Mouse (Mus musculus) liver, embryonic 12.5 days (tissue): Measurements from ENCODE around the gene Mkrn2. TPM values are rescaled to one million over a fixed set of nuclear protein-coding genes. Genes with fewer than 3 reads are reported as not detected.

Experiments used
- ATAC-seq: fragments of 200-750 bp; cut with Nextera tagmentation; 2 replicates; pipeline ENCODE4 v1.8.0; 2017; ENCODE audit warnings: moderate number of reproducible peaks, mild to moderate bottlenecking, moderate library complexity
- H3K27ac ChIP-seq: fragments of 300-500 bp; sonication (generic); 2 replicates; pipeline ENCODE4 v1.5.1; 2016; ENCODE audit warnings: mild to moderate bottlenecking
- H3K27me3 ChIP-seq: fragments of 300-500 bp; sonication (generic); replicated peaks from 2 replicates; pipeline ENCODE4 v1.6.1; 2016; ENCODE audit warnings: mild to moderate bottlenecking, moderate library complexity
- H3K36me3 ChIP-seq: fragments of 300-500 bp; sonication (generic); 2 replicates; pipeline ENCODE4 v1.6.1; 2016; ENCODE audit warnings: mild to moderate bottlenecking, moderate library complexity
- H3K4me1 ChIP-seq: fragments of 300-500 bp; sonication (generic); 2 replicates; pipeline ENCODE4 v1.6.1; 2016
- H3K4me2 ChIP-seq: fragments of 300-500 bp; sonication (generic); 2 replicates; pipeline ENCODE4 v1.6.1; 2016; ENCODE audit warnings: mild to moderate bottlenecking, moderate library complexity
- H3K4me3 ChIP-seq: fragments of 300-500 bp; sonication (generic); 2 replicates; pipeline ENCODE4 v1.5.1; 2016; ENCODE audit warnings: mild to moderate bottlenecking, moderate library complexity
- H3K9ac ChIP-seq: fragments of 300-500 bp; sonication (generic); 2 replicates; pipeline ENCODE4 v1.6.1; 2016; ENCODE audit warnings: mild to moderate bottlenecking, moderate library complexity
- H3K9me3 ChIP-seq: fragments of 300-500 bp; sonication (generic); replicated peaks from 2 replicates; pipeline ENCODE4 v1.6.1; 2016; ENCODE audit warnings: mild to moderate bottlenecking, moderate library complexity
- WGBS: fragments of 180-500 bp; shearing (Covaris S2); methylation state at CpG from one replicate; pipeline ENCODE4 v1.1.7; 2016; ENCODE audit not compliant: insufficient replicate concordance; 5-methylcytosine and 5-hydroxymethylcytosine counted together
- polyA plus RNA-seq: library from polyadenylated mRNA; unstranded; fragments of >200 nt; fragmentation: Nextera tagmentation; extraction: Ambion mirVana; gene quantifications from 2 replicates; pipeline ENCODE4 v1.2.1, GENCODE M21; 2016

The Mkrn2 gene
- polyA plus RNA-seq, 1 experiment from 2014 or later = 15.3 TPM

- Histone ChIP-seq H3K9ac (no peak overlapping the region), H3K4me3 (no peak overlapping the region), H3K27ac (no peak overlapping the region), H3K36me3 (peaks cover 13% of the 10 kb centered on the region), H3K9me3 (no peaks in the 10 kb centered on the region), H3K4me2 (no peak overlapping the region), H3K4me1 (0 out of 2 replicates have a peak, but pooled peaks cover 3% of the 10 kb centered on the region), H3K27me3 (no peaks in the 10 kb centered on the region)
- no peak for ATAC-seq
- WGBS = 38% methylated on average over 6 of the region's 6 CpGs
These were observed 18.1 kb upstream of the Mkrn2 start for GRCm38 (mm10) chr6:115583430-115584125.

- peaks cover 7% of the 10 kb centered on the region for H3K36me3 ChIP-seq
- H3K9me3 ChIP-seq = no peaks in the 10 kb centered on the region
- no peak overlapping the region for H3K4me3 ChIP-seq
- no peak for ATAC-seq
- no peak overlapping the region for H3K4me2 ChIP-seq
- no peak overlapping the region for H3K9ac ChIP-seq
- no peak overlapping the region for H3K27ac ChIP-seq
- H3K4me1 ChIP-seq = 0 out of 2 replicates have a peak, but pooled peaks cover 3% of the 10 kb centered on the region
- H3K27me3 ChIP-seq = no peaks in the 10 kb centered on the region
- WGBS = 65% methylated on average over 3 of the region's 3 CpGs
These were observed 17.5 kb upstream of the Mkrn2 start for GRCm38 (mm10) chr6:115584176-115584575.

GRCm38 (mm10) chr6:115586321-115586720 lies 15.4 kb upstream of the Mkrn2 start:
- no peak for ATAC-seq
- Histone ChIP-seq H3K9me3 (no peaks in the 10 kb centered on the region), H3K9ac (no peak overlapping the region), H3K27me3 (no peaks in the 10 kb centered on the region), H3K27ac (no peak overlapping the region), H3K36me3 (no peaks in the 10 kb centered on the region), H3K4me3 (no peak overlapping the region), H3K4me2 (no peak overlapping the region), H3K4me1 (peaks cover 3% of the 10 kb centered on the region; the same call in 1 of the 2 replicates)
- 80% methylated on average over 10 of the region's 10 CpGs for WGBS

GRCm38 (mm10) chr6:115591692-115592359 lies 9.9 kb upstream of the Mkrn2 start:
- H3K4me2 ChIP-seq = peak overlapping the region; percentile 26
- H3K36me3 ChIP-seq = no peaks in the 10 kb centered on the region
- no peaks in the 10 kb centered on the region; the same call in 1 of the 2 replicates for H3K4me1 ChIP-seq
- ATAC-seq = peak; percentile 44; the same call in 1 of the 2 replicates
- H3K9me3 ChIP-seq = no peaks in the 10 kb centered on the region
- peak overlapping the region; percentile 11; the same call in 1 of the 2 replicates for H3K4me3 ChIP-seq
- no peak overlapping the region for H3K27ac ChIP-seq
- H3K27me3 ChIP-seq = no peaks in the 10 kb centered on the region; the same call in 1 of the 2 replicates
- WGBS = 80% methylated on average over 19 of the region's 19 CpGs
- no peak overlapping the region for H3K9ac ChIP-seq

GRCm38 (mm10) chr6:115592458-115592857 lies 9.2 kb upstream of the Mkrn2 start, which contains the start of gene Mkrn2os:
Gene Mkrn2os (minus strand): TSS chr6:115592576.
- no peaks in the 10 kb centered on the region for H3K36me3 ChIP-seq
- no peaks in the 10 kb centered on the region; the same call in 1 of the 2 replicates for H3K4me1 ChIP-seq
- peak within 1 kb of the TSS; percentile 38 for H3K4me2 ChIP-seq
- H3K27ac ChIP-seq = no peak within 1 kb of the TSS
- peak; percentile 58; the same call in 1 of the 2 replicates for ATAC-seq
- H3K9me3 ChIP-seq = no peaks in the 10 kb centered on the region
- 45% methylated on average over 5 of the region's 5 CpGs for WGBS
- no peak within 1 kb of the TSS for H3K9ac ChIP-seq
- peak within 1 kb of the TSS; percentile 11; the same call in 1 of the 2 replicates for H3K4me3 ChIP-seq
- no peaks in the 10 kb centered on the region; the same call in 1 of the 2 replicates for H3K27me3 ChIP-seq

GRCm38 (mm10) chr6:115593252-115593651 lies 8.4 kb upstream of the Mkrn2 start:
- ATAC-seq = no peak
- Histone ChIP-seq H3K36me3 (no peaks in the 10 kb centered on the region), H3K27ac (no peak overlapping the region), H3K27me3 (no peaks in the 10 kb centered on the region; the same call in 1 of the 2 replicates), H3K4me1 (no peaks in the 10 kb centered on the region; the same call in 1 of the 2 replicates), H3K4me2 (no peak overlapping the region), H3K9me3 (no peaks in the 10 kb centered on the region), H3K4me3 (no peak overlapping the region), H3K9ac (no peak overlapping the region)
- 49% methylated on average over 4 of the region's 4 CpGs for WGBS

- WGBS = 42% methylated on average over 3 of the region's 3 CpGs
- H3K27me3 ChIP-seq = no peaks in the 10 kb centered on the region; the same call in 1 of the 2 replicates
- H3K4me2 ChIP-seq = no peak overlapping the region
- no peaks in the 10 kb centered on the region; the same call in 1 of the 2 replicates for H3K4me1 ChIP-seq
- no peak overlapping the region for H3K9ac ChIP-seq
- no peaks in the 10 kb centered on the region for H3K36me3 ChIP-seq
- no peaks in the 10 kb centered on the region for H3K9me3 ChIP-seq
- H3K27ac ChIP-seq = no peak overlapping the region
- ATAC-seq = no peak
- H3K4me3 ChIP-seq = no peak overlapping the region
These were observed 7.2 kb upstream of the Mkrn2 start for GRCm38 (mm10) chr6:115594463-115594862.

GRCm38 (mm10) chr6:115595667-115596066 lies 6.0 kb upstream of the Mkrn2 start:
- no peak overlapping the region for H3K4me2 ChIP-seq
- H3K9ac ChIP-seq = no peak overlapping the region
- no peaks in the 10 kb centered on the region for H3K4me1 ChIP-seq
- no peak overlapping the region for H3K4me3 ChIP-seq
- no peaks in the 10 kb centered on the region; the same call in 1 of the 2 replicates for H3K27me3 ChIP-seq
- no peaks in the 10 kb centered on the region for H3K36me3 ChIP-seq
- H3K27ac ChIP-seq = no peak overlapping the region
- ATAC-seq = no peak
- WGBS = 48% methylated on average over 3 of the region's 3 CpGs
- no peaks in the 10 kb centered on the region for H3K9me3 ChIP-seq

- H3K9me3 ChIP-seq = peaks cover 5% of the 10 kb centered on the region; the same call in 1 of the 2 replicates
- no peak overlapping the region for H3K9ac ChIP-seq
- no peaks in the 10 kb centered on the region for H3K27me3 ChIP-seq
- peaks cover 16% of the 10 kb centered on the region for H3K4me1 ChIP-seq
- H3K4me2 ChIP-seq = peak overlapping the region; percentile 83
- WGBS = 62% methylated on average over 4 of the region's 4 CpGs
- H3K27ac ChIP-seq = no peak overlapping the region
- H3K36me3 ChIP-seq = peaks cover 11% of the 10 kb centered on the region; the same call in 1 of the 2 replicates
- ATAC-seq = no peak
- H3K4me3 ChIP-seq = peak overlapping the region; percentile 90
These were observed 384 bp upstream of the Mkrn2 start for GRCm38 (mm10) chr6:115601322-115601714.

- Histone ChIP-seq H3K4me3 (no peak overlapping the region), H3K4me1 (peaks cover 16% of the 10 kb centered on the region), H3K9ac (no peak overlapping the region), H3K4me2 (no peak overlapping the region), H3K27ac (no peak overlapping the region), H3K9me3 (no peaks in the 10 kb centered on the region), H3K27me3 (no peaks in the 10 kb centered on the region), H3K36me3 (peaks cover 39% of the 10 kb centered on the region)
- no peak for ATAC-seq
- WGBS = 73% methylated on average over 1 of the region's 1 CpGs
These were observed 4.8 kb downstream of the Mkrn2 start for GRCm38 (mm10) chr6:115606461-115606860.

- WGBS = 79% methylated on average over 4 of the region's 4 CpGs
- Histone ChIP-seq H3K9me3 (no peaks in the 10 kb centered on the region), H3K4me3 (no peak overlapping the region), H3K9ac (no peak overlapping the region), H3K27me3 (no peaks in the 10 kb centered on the region), H3K36me3 (peaks cover 48% of the 10 kb centered on the region), H3K4me1 (peaks cover 14% of the 10 kb centered on the region), H3K27ac (no peak overlapping the region), H3K4me2 (no peak overlapping the region)
- no peak for ATAC-seq
These were observed 5.7 kb downstream of the Mkrn2 start for GRCm38 (mm10) chr6:115607429-115607828.

GRCm38 (mm10) chr6:115609121-115609520 lies 7.4 kb downstream of the Mkrn2 start:
- WGBS = 52% methylated on average over 3 of the region's 3 CpGs
- H3K27me3 ChIP-seq = no peaks in the 10 kb centered on the region
- no peak for ATAC-seq

More at GRCm38 (mm10) chr6:115609121-115609520, 7.4 kb downstream of the Mkrn2 start:
- H3K36me3 ChIP-seq = peaks cover 65% of the 10 kb centered on the region
- H3K4me2 ChIP-seq = no peak overlapping the region
- H3K4me1 ChIP-seq = 0 out of 2 replicates have a peak, but pooled peaks cover 4% of the 10 kb centered on the region
- no peak overlapping the region for H3K27ac ChIP-seq
- no peaks in the 10 kb centered on the region for H3K9me3 ChIP-seq
- H3K4me3 ChIP-seq = no peak overlapping the region
- no peak overlapping the region for H3K9ac ChIP-seq
